Mouse (Mus musculus): ENCODE measurements around the gene Slc38a2.
A peak's percentile ranks its signal among the peaks of the same experiment; 100 is the strongest.

Slc38a2 gene

DNA sequence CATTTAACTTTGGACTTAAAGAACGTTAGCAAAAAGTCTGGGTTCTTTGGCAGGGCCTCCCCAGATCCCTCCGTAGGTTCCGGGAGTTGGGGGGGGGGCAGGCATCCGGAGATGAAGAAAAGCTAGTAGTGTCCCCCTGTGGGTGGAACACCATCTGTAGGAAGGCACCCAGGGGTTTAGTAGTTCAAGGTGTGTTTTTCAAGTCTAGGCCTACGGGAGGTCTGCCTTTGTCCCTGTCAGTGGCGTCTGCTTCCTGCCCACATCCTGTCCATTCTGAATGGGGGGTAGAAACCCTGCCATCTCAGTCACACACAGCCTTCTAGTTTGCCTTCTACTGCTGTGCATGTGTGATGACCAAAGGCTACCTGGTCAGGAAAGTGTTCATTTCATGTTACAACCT lies 20.6 kb upstream of the Slc38a2 start:
- DNase-seq (ENCODE audit: low read depth, low spot score): no peak

GRCm38 (mm10) chr15:96718466-96718865 lies 18.9 kb upstream of the Slc38a2 start:
- DNase-seq (ENCODE audit: low read depth, low spot score): no peak

DNA sequence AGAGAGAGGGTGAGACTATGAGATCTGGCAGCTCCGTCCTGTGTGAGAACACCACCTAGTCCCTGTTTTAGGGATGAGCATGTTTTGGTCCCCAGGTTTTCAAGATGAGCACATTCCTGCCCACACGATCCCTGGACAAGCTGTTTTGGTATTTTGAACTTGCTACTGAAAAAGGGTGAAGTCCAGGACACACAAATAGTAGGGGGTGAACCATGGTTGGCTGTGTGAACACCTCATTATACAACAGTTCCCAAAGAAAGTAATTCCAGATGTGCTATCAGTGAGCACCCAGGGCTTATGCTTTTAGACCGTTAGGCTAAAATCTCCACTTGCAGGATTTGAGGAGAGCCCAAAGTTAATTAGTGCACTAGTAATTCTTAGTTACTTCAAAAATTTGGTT lies 17.7 kb upstream of the Slc38a2 start:
- no peak for DNase-seq (ENCODE audit: low read depth, low spot score)

DNA sequence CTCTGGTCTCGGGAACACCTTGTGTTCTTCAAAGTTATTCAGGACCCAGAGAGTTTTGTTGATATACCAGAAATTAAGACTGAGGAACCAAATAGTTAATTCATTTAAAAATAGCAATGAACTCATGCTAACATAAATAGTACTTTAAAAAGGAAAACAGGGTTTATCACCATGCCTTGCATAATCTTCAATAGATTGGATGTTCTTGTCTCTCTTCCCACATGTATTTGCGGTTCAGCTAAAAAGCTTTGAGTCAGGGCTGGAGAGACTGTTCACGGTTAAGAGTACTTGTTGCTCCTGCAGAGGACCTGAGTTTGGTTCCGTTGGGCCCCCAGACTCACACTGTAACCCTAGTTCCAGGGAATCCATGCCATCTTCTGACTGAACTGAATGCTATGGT lies 16.8 kb upstream of the Slc38a2 start:
- no peak for DNase-seq (ENCODE audit: low read depth, low spot score)

DNA sequence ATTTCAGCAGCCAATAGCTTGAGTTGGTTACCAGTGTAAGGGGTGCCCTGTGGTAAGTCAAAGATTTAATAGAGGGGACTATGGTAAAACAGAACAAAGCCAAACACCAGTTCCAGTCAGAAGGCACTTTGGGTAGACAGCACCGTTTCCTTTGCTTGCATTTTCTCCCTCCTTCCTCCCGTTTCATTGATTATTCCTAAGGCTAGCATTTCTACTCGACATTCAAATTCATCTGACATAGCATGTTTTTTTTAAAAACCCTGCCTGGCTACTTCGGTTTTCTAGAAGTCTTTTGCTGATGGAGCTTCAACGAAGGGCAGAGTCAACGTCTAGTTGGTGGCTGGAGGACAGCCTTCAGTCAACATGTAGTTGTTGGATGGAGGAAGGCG lies 16.2 kb upstream of the Slc38a2 start:
- no peak for DNase-seq (ENCODE audit: low read depth, low spot score)

GRCm38 (mm10) chr15:96715079-96715691 lies 15.7 kb upstream of the Slc38a2 start:
- no peak for DNase-seq (ENCODE audit: low read depth, low spot score)

DNA sequence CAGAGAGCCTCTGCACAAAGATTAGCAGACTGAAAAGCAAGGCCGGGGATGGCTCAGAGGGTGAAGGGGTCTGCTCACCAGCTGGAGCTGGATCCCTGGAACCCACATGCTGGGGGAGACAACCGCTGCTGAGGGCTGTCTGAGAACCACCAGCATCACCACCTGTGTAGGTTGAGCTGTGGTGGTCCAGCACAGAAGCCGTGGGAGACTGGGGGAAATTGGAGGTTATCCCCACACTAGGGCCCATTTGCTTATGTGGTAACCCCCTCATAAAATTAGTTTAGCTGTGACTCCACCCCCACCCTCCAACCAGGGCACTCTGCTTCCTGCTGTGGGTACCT lies 15.1 kb upstream of the Slc38a2 start:
- DNase-seq (ENCODE audit: low read depth, low spot score): no peak

GRCm38 (mm10) chr15:96713758-96714675 lies 14.5 kb upstream of the Slc38a2 start:
- DNase-seq (ENCODE audit: low read depth, low spot score): no peak

GRCm38 (mm10) chr15:96712338-96712737 lies 12.8 kb upstream of the Slc38a2 start:
- DNase-seq (ENCODE audit: low read depth, low spot score): no peak

- no peak for DNase-seq (ENCODE audit: low read depth, low spot score)
These were observed 12.1 kb upstream of the Slc38a2 start for GRCm38 (mm10) chr15:96711664-96712063.

- DNase-seq (ENCODE audit: low read depth, low spot score): no peak
These were observed 11.0 kb upstream of the Slc38a2 start for GRCm38 (mm10) chr15:96710352-96711114.

GRCm38 (mm10) chr15:96709491-96710351 lies 10.2 kb upstream of the Slc38a2 start:
- peak; percentile 99 for DNase-seq (ENCODE audit: low read depth, low spot score)

DNA sequence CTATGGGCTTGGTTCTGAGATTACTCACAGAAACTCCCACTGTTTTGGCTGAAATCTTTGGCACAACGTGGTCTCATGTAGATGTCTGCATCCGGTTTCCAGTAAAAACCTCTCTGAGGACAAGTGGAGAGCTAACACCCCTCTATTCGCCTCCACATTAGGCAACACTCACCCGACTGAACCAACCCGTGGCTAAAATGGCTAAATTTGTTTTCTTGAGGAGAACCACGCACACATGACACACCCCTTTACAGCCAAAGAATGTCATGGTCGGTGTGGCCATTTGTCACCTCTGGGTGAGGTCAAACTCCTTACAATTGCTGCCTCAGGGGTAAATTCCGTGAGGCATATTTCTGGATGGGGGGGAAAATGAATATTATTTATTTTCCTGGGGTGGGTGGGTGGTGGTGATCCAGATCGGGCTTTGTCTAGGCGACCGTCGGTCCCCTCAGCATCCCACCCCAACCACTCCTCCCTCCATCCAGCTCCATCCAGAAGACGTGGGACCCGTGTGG lies 9.5 kb upstream of the Slc38a2 start:
- DNase-seq (ENCODE audit: low read depth, low spot score): no peak

DNA sequence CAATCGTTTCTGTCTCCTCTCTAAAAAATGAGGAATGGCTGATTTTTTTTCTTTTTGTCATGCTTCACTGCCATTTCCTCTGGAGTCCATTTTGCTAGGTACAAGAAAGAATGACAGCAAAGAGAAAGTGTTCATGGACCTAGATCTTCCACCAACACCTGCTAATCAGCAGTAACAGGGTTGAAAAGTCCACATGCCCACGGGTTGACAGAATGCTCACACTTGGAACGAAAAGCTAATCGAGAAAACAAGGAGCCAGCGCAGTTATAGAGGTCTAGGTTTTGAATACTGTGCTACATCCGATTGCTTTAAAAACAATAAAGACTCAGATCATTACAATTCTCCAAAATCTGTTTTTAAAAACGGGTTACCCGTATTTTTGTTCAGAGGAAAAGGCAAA lies 8.9 kb upstream of the Slc38a2 start:
- DNase-seq (ENCODE audit: low read depth, low spot score): no peak

GRCm38 (mm10) chr15:96707936-96708335 lies 8.4 kb upstream of the Slc38a2 start:
- no peak for DNase-seq (ENCODE audit: low read depth, low spot score)

DNA sequence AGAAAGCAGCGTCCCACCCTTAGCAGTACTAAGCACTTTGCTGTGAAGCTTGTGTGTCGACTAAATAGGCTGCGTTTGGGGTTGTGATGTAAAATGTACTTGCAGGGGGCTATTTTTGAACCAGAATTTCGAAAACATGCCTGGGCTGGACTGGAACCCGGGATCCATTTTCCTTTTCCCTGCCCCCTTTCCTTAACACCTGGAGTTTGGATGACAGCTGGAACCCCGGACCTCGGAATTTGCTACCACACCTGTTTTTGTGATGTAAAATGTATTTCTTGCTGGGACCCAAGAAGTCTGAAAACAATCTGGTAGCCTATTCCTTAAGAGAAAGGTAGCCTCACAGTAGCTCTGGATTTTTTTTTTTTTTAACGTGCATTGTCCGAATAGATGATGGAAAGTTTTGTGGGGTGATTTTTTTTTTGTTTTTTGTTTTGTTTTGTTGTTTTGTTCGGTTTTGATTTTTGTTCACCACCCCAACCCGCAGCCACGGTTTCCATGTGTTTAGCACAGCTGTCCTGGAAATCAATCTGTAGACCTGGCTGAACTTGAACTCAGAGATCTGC lies 3.0 kb upstream of the Slc38a2 start:
- no peak for DNase-seq (ENCODE audit: low read depth, low spot score)

DNA sequence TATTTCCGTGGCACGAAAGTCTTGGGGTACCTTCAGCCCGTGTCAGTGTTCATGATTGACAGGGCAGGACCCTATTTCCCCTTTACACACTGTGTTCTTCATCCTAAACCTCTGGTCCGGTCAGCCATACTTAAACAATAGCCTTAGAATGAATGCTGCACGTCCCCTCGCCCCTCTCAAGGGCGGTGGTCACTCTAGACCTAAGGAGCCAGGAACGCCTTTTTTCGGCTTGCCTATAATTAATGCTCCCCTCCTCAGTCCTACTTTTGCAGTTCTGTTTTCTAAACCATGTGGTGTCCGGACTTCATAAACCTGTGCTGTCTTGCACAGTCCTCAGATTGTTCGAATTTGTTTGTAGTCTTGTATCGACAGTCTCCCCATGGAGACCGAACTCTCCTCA lies 1.2 kb upstream of the Slc38a2 start:
- DNase-seq (ENCODE audit: low read depth, low spot score): no peak

- DNase-seq (ENCODE audit: low read depth, low spot score): peak; percentile 82
These were observed 677 bp downstream of the Slc38a2 start for GRCm38 (mm10) chr15:96698658-96699448.

- no peak for DNase-seq (ENCODE audit: low read depth, low spot score)
These were observed 1.5 kb downstream of the Slc38a2 start for GRCm38 (mm10) chr15:96697901-96698657.
